Mouse (Mus musculus) adrenal gland, adult 18-20 months (tissue): ENCODE measurements around the gene Pgf. TPM values are rescaled to one million over a fixed set of nuclear protein-coding genes. Genes with fewer than 3 reads are reported as not detected.

Experiments
- DNase-seq, 2 experiments: peaks; one replicate each; pipeline ENCODE4 v3.0.0; 2021 to 2022; ENCODE audit warnings: low spot score in 2 of 2
- total RNA-seq, 2 experiments: library from RNA; stranded (reverse); gene quantifications; 1 replicate in 1 of 2; 2 replicates in 1 of 2; pipeline ENCODE4 v1.2.3; 2021

Pgf gene
- total RNA-seq, 2 experiments from 2014 or later, result 0.30 to 1.4 TPM

DNA sequence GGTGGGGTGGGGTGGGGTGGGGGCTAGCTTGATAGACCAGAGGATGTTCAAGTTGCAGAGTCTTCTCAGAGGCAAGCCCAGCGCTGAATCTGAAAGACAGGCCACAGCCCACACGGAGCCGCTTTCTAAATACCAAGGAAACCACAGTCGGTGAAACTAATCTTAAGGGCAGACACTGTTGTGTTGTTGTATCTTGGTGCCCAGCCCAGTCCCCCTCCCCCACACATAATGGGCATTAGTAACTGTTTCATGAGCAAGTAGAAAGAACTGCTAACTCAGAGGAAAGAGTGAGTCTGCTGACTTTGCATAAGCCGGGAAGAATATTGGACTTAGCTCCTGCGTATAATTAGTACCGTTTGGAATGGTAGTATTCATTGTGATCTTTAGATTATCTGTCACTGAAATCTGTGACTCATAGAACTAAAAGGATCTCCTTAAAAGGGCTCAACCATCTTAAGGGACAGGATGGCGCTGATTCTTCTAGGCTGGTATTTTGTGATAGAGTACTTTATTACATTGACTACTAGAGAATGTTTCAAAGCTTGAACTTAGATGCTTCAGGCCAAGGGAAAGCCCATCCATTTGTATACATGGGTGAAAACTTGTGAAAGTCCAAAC lies 50.5 kb downstream of the Pgf start:
- DNase-seq, result no peak

DNA sequence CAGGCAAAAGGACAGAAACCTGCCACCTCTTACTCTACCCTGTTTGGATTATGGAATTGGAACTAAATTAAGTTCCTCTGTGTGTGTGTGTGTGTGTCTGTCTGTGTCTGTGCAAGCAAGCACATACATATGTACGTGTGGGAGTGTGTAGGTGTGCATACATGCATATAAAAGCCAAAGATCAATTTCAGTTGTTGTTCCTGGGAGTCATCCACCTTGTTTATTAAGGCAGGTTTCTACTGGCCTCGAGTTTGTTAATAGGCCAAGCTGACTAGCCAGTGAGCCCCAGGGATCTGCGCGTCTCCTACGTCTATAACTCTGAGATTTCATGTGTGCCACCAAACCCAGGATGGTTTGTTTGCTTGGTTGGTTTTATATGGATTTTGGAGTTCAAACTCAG lies 52.8 kb downstream of the Pgf start:
- DNase-seq, result no peak

DNA sequence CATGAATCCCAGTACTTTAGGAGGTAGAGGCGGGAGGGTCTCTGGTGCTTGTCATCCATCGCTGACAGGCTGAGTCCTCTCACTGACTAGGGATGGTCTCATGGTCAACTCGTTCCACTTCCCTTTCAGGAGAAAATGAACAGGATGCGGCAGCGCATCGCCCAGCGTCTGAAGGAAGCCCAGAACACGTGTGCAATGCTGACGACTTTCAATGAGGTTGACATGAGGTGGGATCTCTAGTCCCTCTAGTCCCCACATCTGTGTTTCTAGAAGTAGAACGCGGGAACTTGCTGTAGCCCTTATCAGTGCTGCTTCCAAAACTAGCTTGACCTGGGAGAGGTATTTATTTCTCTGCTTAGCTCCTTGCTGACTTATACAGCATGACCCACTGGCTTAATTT lies 53.9 kb downstream of the Pgf start:
- no peak for DNase-seq

DNA sequence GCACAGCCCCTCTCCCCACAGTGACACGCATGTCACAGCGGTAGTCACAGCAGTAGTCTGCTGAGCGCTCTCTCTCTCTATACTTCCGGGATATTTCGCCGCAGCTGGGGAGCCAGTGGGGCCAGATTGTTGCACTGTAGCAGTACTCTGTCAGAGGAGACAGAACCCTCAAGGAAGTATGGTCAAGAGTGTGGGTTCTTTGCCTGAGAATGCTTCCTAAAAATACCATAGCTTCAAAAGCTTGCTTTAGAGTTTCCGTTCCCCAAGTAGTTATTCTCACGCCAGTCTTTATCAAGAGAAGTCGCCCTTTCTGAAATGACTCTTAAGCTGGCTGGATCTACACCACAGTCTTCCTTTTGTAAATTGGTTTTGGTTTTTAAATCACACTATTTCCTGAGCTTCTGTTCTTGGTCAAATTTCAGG lies 54.5 kb downstream of the Pgf start:
- DNase-seq, result no peak

DNA sequence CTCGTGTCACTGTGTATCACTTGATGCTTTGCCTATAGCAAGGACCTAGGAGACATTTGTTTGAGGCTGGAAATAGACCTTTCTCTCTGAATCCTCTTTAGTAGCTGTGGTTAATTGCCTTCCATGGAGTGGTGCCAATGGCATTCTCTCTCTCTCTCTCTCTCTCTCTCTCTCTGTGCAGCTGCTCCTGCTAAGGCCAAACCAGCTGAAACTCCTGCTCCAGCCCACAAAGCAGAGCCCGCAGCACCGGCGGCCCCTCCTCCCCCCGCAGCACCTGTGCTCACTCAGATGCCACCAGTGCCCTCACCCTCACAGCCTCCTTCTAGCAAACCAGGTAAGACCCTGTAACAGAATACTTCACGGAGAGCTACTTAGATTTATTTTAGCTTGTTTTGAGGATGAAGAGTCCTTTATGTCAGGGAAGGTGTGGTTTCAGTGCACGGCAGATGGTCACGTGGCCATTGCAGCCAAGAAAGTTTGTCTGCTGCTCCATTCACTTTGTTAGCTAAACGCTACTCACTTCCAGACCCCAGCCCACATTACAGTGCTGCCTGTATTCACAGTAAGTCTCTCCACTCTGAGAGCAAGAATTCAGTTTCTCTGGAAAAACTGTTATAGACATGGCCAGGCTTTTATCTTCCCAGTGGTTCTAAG lies 55.7 kb downstream of the Pgf start:
- no peak for DNase-seq

Other genes with a start within 250 kb of the Pgf start
- gene Fcf1, start 206.9 kb downstream of the Pgf start, total RNA-seq, result 10 to 100 TPM; 83.5 to 86.1 TPM
- 10 to 100 TPM; 32.0 to 33.0 TPM for gene Arel1, start 206.9 kb downstream of the Pgf start, total RNA-seq
- 10 to 100 TPM; 39.4 to 46.1 TPM for gene Ylpm1, start 181.5 kb downstream of the Pgf start, total RNA-seq
- gene Prox2, start 67.0 kb downstream of the Pgf start, total RNA-seq, result 1 to 10 TPM; 2.5 to 4.1 TPM
- 100 to 1,000 TPM; 364 to 483 TPM for gene Dlst, start 67.0 kb downstream of the Pgf start, total RNA-seq
- gene Rps6kl1, start 26.5 kb downstream of the Pgf start, total RNA-seq, result 1 to 10 TPM in 1 of 2 experiments, under 1 TPM in 1; 0.80 to 1.3 TPM
- gene Eif2b2, start 41.7 kb upstream of the Pgf start, total RNA-seq, result 10 to 100 TPM; 61.9 to 77.9 TPM
- 1 to 10 TPM; 8.0 to 9.2 TPM for gene Mlh3, start 92.8 kb upstream of the Pgf start, total RNA-seq
- gene Acyp1, start 110.6 kb upstream of the Pgf start, total RNA-seq, result 10 to 100 TPM; 30.1 to 37.4 TPM
- gene Zc2hc1c, start 110.8 kb upstream of the Pgf start, total RNA-seq, result 1 to 10 TPM; 1.8 to 2.1 TPM
- 10 to 100 TPM; 90.7 to 95.5 TPM for gene Nek9, start 161.6 kb upstream of the Pgf start, total RNA-seq
- gene Tmed10, start 197.1 kb upstream of the Pgf start, total RNA-seq, result 100 to 1,000 TPM; 234 to 328 TPM